Mouse (Mus musculus) neural tube, embryonic 14.5 days (tissue): Measurements from ENCODE around the gene Cab39. TPM values are rescaled to one million over a fixed set of nuclear protein-coding genes. Genes with fewer than 3 reads are reported as not detected.

Source experiments
- ATAC-seq: fragments of 200-750 bp; cut with Nextera tagmentation; 2 replicates; pipeline ENCODE4 v1.8.0; 2017; ENCODE audit warnings: low read depth, mild to moderate bottlenecking, moderate TSS enrichment, moderate library complexity
- H3K27ac ChIP-seq: fragments of 300-500 bp; sonication (generic); 2 replicates; pipeline ENCODE4 v1.5.1; 2014; ENCODE audit warnings: low read depth, mild to moderate bottlenecking, control low read depth, low read length, moderate library complexity, mixed read lengths
- H3K27me3 ChIP-seq: fragments of 300-500 bp; sonication (generic); 2 replicates; pipeline ENCODE4 v1.6.1; 2014; ENCODE audit warnings: low read length; ENCODE audit not compliant: control insufficient read depth, insufficient read depth
- H3K36me3 ChIP-seq: fragments of 300-500 bp; sonication (generic); 2 replicates; pipeline ENCODE4 v1.6.1; 2014; ENCODE audit warnings: low read length, mixed read lengths; ENCODE audit not compliant: control insufficient read depth, insufficient read depth
- H3K4me1 ChIP-seq: fragments of 300-500 bp; sonication (generic); 2 replicates; pipeline ENCODE4 v1.6.1; 2014; ENCODE audit warnings: low read length; ENCODE audit not compliant: control insufficient read depth, insufficient read depth
- H3K4me2 ChIP-seq: fragments of 300-500 bp; sonication (generic); 2 replicates; pipeline ENCODE4 v1.6.1; 2014; ENCODE audit warnings: mild to moderate bottlenecking, low read depth, low read length, control low read depth
- H3K4me3 ChIP-seq: fragments of 300-500 bp; sonication (generic); 2 replicates; pipeline ENCODE4 v1.5.1; 2014; ENCODE audit warnings: low read depth, low read length, control low read depth, mixed read lengths
- H3K9ac ChIP-seq: fragments of 300-500 bp; sonication (generic); replicated peaks from 2 replicates; pipeline ENCODE4 v1.6.1; 2014; ENCODE audit warnings: low read depth, mild to moderate bottlenecking, control low read depth, low read length, mixed read lengths
- H3K9me3 ChIP-seq: fragments of 300-500 bp; sonication (generic); 2 replicates; pipeline ENCODE4 v1.6.1; 2016; ENCODE audit warnings: low read length; ENCODE audit not compliant: control insufficient read depth
- WGBS: fragments of 180-500 bp; shearing (Covaris S2); extraction: QIAGEN DNeasy Blood & Tissue Kit; methylation state at CpG from one replicate; pipeline ENCODE4 v1.1.7; 2014; 5-methylcytosine and 5-hydroxymethylcytosine counted together
- polyA plus RNA-seq: library from polyadenylated mRNA; unstranded; fragments of >200 nt; fragmentation: Nextera tagmentation; extraction: Ambion mirVana; gene quantifications from 2 replicates; pipeline ENCODE4 v1.2.1, GENCODE M21; 2014

Cab39 gene
- polyA plus RNA-seq, 1 experiment from 2014 or later = 74.4 TPM

DNA sequence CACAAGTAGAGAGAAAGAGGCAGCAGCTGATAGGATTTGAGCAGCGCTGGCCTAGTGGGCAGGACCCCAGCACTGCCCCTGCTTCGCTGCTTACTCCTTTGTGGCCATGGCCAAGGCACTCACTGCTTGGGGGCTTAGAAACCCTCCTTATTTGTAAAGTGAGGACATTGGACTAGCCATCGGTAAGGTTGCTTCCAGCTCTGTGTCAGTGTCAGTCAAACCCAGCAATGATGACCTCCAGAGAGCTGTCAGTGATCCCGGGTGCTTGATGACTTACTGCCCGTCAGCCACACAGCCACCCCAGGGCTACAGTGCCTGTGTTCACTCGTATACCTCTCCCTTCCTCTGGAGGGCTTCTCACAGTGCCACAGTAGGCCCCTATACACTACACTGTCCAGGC lies 51.7 kb downstream of the Cab39 start:
- Histone ChIP-seq H3K27ac (no peak overlapping the region), H3K36me3 (peaks cover 32% of the 10 kb centered on the region), H3K4me1 (no peaks in the 10 kb centered on the region), H3K4me3 (no peak overlapping the region), H3K27me3 (no peaks in the 10 kb centered on the region), H3K9me3 (no peaks in the 10 kb centered on the region), H3K4me2 (no peak overlapping the region), H3K9ac (no peak overlapping the region)
- ATAC-seq = no peak
- 84% methylated on average over 6 of the region's 6 CpGs for WGBS

DNA sequence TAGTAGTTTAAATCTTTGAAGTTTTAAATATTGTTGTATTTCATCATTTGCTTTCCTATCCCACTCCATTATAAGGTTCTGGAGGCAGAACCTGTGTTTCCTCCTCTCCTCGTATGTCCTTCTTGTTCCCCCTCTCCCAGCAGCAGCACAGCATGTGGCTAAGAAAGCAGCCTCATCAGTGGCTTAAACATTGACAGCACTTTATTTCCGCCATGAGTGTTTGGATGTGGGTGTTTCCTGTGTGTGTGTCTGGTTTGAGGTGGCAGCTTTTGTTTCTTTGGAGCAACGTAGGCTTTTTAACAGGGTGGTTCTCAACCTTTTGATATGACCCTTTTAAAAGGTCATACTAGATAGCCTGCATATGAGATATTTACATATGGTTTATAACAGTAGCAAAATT lies 52.2 kb downstream of the Cab39 start:
- peaks cover 37% of the 10 kb centered on the region for H3K36me3 ChIP-seq
- H3K9me3 ChIP-seq = no peaks in the 10 kb centered on the region
- WGBS = 69% methylated on average over 3 of the region's 3 CpGs

GRCm38 (mm10) chr1:85849016-85849415 lies 55.8 kb downstream of the Cab39 start:
- WGBS = 94% methylated on average over 14 of the region's 14 CpGs
- no peaks in the 10 kb centered on the region for H3K4me1 ChIP-seq
- H3K36me3 ChIP-seq = peaks cover 33% of the 10 kb centered on the region
- H3K4me3 ChIP-seq = no peak overlapping the region
- H3K9ac ChIP-seq = no peak overlapping the region
- H3K4me2 ChIP-seq = no peak overlapping the region
- no peaks in the 10 kb centered on the region for H3K9me3 ChIP-seq
- no peaks in the 10 kb centered on the region for H3K27me3 ChIP-seq
- H3K27ac ChIP-seq = no peak overlapping the region
- ATAC-seq = no peak

More for the DNA sequence above, 52.2 kb downstream of the Cab39 start:
- Histone ChIP-seq H3K4me2 (no peak overlapping the region), H3K4me3 (no peak overlapping the region), H3K4me1 (no peaks in the 10 kb centered on the region), H3K9ac (no peak overlapping the region), H3K27ac (no peak overlapping the region), H3K27me3 (no peaks in the 10 kb centered on the region)
- ATAC-seq = no peak

DNA sequence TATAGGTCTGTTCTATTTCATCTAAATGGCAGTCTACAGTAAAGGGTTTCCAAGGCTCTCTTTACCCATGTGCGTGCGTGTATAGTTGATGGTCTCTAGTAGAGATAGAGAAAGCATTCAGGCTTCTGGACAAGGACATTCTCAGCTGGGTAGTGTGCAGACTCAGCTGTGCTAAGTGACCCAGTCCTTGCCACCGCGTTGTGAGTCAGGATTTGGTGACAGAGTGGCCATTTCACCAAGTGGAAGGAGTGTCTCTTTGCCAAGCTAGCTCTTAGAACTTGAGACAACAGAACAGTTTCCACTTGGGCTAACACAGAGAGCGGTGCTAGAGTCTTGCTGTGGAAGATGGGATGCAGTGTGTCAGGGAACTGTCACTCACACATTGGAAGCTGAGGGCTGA lies 57.6 kb downstream of the Cab39 start:
- Histone ChIP-seq H3K4me3 (no peak overlapping the region), H3K36me3 (peaks cover 28% of the 10 kb centered on the region), H3K4me2 (no peak overlapping the region), H3K27me3 (no peaks in the 10 kb centered on the region), H3K27ac (no peak overlapping the region), H3K9ac (no peak overlapping the region), H3K4me1 (no peaks in the 10 kb centered on the region), H3K9me3 (no peaks in the 10 kb centered on the region)
- ATAC-seq = no peak
- WGBS = 97% methylated on average over 5 of the region's 5 CpGs

DNA sequence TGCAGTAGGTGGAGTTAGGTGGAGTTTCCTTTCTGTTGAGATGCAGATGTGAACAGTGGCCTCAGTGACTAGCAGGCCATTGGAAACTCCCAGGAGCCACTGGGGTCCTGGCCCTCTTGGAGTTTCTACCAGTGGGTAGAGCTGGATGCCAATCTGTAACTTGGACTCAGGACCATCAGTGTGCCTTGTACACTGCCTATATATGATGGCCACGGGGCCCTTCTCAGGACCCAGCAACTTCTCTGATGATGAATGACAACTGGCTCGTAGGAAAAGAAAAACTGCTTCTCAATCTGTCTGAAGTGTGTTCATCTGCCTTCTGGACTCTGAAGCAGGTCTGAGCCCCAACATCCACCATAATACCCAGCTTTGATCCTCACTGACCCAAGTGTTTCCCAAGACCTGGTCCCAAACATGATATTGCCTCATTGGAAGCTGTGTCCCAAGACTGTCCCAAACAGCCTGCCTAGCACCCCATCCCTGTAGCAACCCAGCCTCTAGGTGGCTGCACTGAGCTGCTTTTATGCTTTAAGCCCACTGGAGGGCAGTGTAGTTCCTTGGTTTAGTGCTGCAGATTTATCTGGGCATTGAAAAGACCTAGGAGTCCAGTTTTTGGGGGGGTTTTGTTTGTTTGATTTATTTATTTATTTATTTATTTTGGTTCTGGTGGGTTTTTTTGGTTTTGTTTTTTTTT lies 59.9 kb downstream of the Cab39 start:
- peaks cover 16% of the 10 kb centered on the region for H3K36me3 ChIP-seq
- no peaks in the 10 kb centered on the region for H3K9me3 ChIP-seq
- ATAC-seq = peak; percentile 73
- H3K27me3 ChIP-seq = no peaks in the 10 kb centered on the region
- no peak overlapping the region for H3K27ac ChIP-seq
- no peak overlapping the region for H3K4me3 ChIP-seq
- H3K9ac ChIP-seq = no peak overlapping the region
- WGBS = 82% methylated on average over 2 of the region's 2 CpGs
- H3K4me1 ChIP-seq = no peaks in the 10 kb centered on the region
- H3K4me2 ChIP-seq = no peak overlapping the region

GRCm38 (mm10) chr1:85853865-85854264 lies 60.6 kb downstream of the Cab39 start:
- ATAC-seq = no peak

DNA sequence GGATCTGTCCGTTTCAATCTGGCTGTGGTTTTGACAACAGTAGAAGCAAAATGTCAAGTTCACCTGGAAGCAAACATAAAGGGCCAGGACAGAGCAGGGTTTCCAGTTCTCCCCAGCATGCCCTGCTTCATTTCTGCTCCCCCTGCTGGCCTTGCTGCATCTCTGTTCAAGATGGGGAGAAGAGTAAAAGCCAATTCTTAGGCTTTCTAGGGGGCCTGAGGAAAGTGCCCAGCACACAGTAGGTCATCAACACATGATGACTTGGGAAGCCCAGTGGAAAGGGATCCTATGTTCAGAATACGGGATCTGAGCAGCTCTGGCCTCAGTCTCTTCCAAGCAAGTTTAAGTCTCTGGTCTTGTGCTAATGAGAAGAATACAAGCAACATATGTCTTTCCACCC lies 61.2 kb downstream of the Cab39 start:
- no peaks in the 10 kb centered on the region for H3K9me3 ChIP-seq
- no peak for ATAC-seq
- H3K36me3 ChIP-seq = peaks cover 7% of the 10 kb centered on the region
- no peak overlapping the region for H3K4me3 ChIP-seq
- no peak overlapping the region for H3K4me2 ChIP-seq
- H3K4me1 ChIP-seq = no peaks in the 10 kb centered on the region
- H3K27ac ChIP-seq = no peak overlapping the region
- no peaks in the 10 kb centered on the region for H3K27me3 ChIP-seq
- 82% methylated on average over 2 of the region's 2 CpGs for WGBS
- H3K9ac ChIP-seq = no peak overlapping the region

More at GRCm38 (mm10) chr1:85853865-85854264, 60.6 kb downstream of the Cab39 start:
- Histone ChIP-seq H3K4me1 (no peaks in the 10 kb centered on the region), H3K4me2 (no peak overlapping the region), H3K27ac (no peak overlapping the region), H3K27me3 (no peaks in the 10 kb centered on the region), H3K4me3 (no peak overlapping the region), H3K36me3 (peaks cover 12% of the 10 kb centered on the region), H3K9me3 (no peaks in the 10 kb centered on the region), H3K9ac (no peak overlapping the region)
- WGBS = 95% methylated on average over 2 of the region's 2 CpGs

DNA sequence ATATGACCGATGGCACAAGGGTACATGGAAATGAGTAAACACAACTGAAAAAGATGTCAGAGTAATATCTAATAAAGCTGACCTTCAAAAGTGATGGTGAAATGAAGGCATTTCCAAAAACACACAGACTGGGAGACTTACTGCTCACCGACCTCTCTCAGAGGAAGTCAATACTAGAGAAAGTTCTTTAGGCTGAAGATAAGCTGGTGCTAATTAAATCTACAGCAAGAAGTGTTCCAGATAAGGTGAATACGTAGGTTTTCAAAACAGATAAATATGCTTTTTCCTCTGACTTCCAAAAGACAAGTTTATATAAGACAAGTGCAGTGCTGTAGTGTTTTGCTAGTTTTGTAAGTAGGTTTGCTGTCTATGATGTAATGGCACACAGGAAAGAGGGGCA lies 63.0 kb downstream of the Cab39 start:
- H3K4me1 ChIP-seq = no peaks in the 10 kb centered on the region
- no peak overlapping the region for H3K9ac ChIP-seq
- H3K4me3 ChIP-seq = no peak overlapping the region
- ATAC-seq = no peak
- no peak overlapping the region for H3K27ac ChIP-seq
- no peaks in the 10 kb centered on the region for H3K27me3 ChIP-seq
- H3K36me3 ChIP-seq = no peaks in the 10 kb centered on the region
- no peaks in the 10 kb centered on the region for H3K9me3 ChIP-seq
- 93% methylated on average over 3 of the region's 3 CpGs for WGBS
- H3K4me2 ChIP-seq = no peak overlapping the region

DNA sequence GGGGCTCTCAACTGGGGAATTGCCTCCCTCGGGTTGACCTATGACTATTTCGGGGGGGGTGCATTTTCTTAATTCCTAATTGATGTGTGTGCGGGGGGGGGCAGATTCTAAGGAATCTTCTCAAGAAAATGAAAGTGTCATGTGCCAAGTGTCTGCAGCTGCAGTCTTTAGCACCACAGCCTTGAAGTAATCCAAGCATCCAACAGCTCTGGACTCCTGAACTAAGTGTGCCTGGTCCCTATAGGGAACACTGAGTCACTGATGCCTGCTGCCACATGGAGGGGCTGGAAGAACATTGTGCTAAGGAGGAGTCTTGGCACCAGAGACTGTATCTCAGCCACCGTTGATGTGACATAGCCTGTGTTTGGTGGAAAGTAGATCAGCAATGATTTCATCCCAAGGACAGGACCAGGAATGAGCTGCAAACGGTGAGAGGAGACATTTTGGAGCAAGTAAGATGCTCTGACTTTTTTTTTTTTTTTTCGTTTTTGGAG lies 64.1 kb downstream of the Cab39 start:
- Histone ChIP-seq H3K4me2 (no peak overlapping the region), H3K9ac (no peak overlapping the region), H3K4me1 (no peaks in the 10 kb centered on the region), H3K4me3 (no peak overlapping the region), H3K27ac (no peak overlapping the region), H3K27me3 (no peaks in the 10 kb centered on the region), H3K9me3 (peaks cover 3% of the 10 kb centered on the region; the same call in 1 of the 2 replicates), H3K36me3 (no peaks in the 10 kb centered on the region)
- no peak for ATAC-seq
- WGBS = 86% methylated on average over 6 of the region's 6 CpGs
